26 mouse cellular contexts compared by ENCODE assay signal in the genomic region with DNA sequence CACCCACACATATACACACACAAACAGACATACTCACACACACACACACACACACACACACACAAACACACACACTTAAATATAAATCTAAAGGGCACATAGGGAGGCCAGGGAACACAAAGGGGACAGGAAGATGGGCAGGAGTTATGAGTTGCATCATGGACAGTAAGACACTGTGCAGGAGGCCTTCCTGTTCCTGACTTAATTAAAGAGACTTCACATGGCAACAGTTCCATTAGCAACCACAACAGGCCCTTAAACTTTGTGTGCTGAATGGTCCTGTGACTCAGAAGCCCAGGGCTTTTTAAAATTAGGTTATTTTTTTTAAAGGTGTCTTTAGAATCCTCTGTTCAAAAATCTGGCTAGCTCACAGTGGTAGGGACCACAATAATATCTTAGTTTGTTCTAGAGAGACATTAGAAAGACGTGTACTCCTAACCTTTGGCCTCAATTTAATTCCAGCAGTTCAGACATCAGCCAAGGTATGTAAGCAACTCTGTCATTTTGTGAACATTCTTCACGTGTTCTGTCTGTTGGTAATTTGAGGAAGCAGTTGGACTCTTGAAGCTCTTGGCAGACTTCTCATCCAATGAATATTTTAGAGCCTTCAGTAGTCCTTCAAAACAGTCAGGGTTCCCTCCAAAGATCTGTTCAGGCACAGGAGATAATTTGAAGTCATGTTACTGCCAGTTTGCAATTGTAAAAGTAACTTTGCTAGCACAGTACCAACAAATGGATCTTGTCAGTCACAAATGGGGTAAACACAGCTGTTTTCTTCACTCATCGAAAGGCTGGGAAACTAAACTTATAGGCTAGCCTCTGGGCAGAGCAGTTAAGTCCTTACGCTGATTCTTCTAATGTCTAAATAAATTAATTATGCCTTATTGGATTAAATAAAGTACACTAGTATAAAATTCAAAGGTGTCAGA.
DNase-seq lines count a peak whose midpoint lies in the region; ATAC-seq and TF ChIP-seq lines count a peak whose summit lies in the region.
"Had no signal": no experiment of that assay in that cellular context is flagged by ENCODE, and none has a peak within 500 bp of the region (broad histone marks: within the 10 kb centered on the region; RNA-seq: fewer than 3 reads in every experiment).

No protein-coding gene starts in this region.

- no peaks in the 10 kb centered on the region for H3K79me2 ChIP-seq in MEL (ENCODE audit: control insufficient read depth, insufficient read depth, low read length, poor library complexity)

- DNase-seq in forebrain, postnatal 0 days = peak; percentile 49
- DNase-seq in lung, postnatal 10 days = no peak
- no peak for DNase-seq in MEL (ENCODE audit: low read depth, low spot score)
- DNase-seq in brain, embryonic 18.5 days (ENCODE audit: low read depth, low spot score) = peak; percentile 59
- DNase-seq: adrenal gland, postnatal 25 days; B cell, adult 2 months; cerebellum, adult 11 months; cerebellum, postnatal 14 days; kidney, adult 11 months; lung, adult 18-20 months; midbrain, embryonic 14.5 days; right cerebral cortex, postnatal 14 days had no signal

- H3K27me3 ChIP-seq in forebrain, postnatal 0 days (ENCODE audit: insufficient read depth, low read length) = no peaks in the 10 kb centered on the region
- no peaks in the 10 kb centered on the region for H3K27me3 ChIP-seq in forebrain, embryonic 15.5 days
- no peaks in the 10 kb centered on the region for H3K27me3 ChIP-seq in lung, embryonic 16.5 days (ENCODE audit: control insufficient read depth, insufficient read depth, low read depth, low read length)
- H3K27me3 ChIP-seq in MEL (ENCODE audit: control insufficient read depth in 1 of 2, insufficient read depth in 2 of 2, low read length in 2 of 2) = no peaks in the 10 kb centered on the region
- H3K27me3 ChIP-seq: CH12.LX; embryonic facial prominence, embryonic 12.5 days; kidney, embryonic 15.5 days; limb, embryonic 13.5 days; liver, embryonic 12.5 days; neural tube, embryonic 12.5 days had no signal

- H3K9ac ChIP-seq in forebrain, postnatal 0 days = no peak overlapping the region
- H3K9ac ChIP-seq in forebrain, embryonic 15.5 days (replicated peaks) = no peak overlapping the region
- H3K9ac ChIP-seq in lung, embryonic 16.5 days (ENCODE audit: low read length) = no peak overlapping the region
- H3K9ac ChIP-seq in MEL (ENCODE audit: control insufficient read depth, low read depth, low read length, poor library complexity, severe bottlenecking) = no peak overlapping the region
- H3K9ac ChIP-seq: embryonic facial prominence, embryonic 12.5 days; kidney, embryonic 15.5 days; limb, embryonic 13.5 days; liver, embryonic 12.5 days; neural tube, embryonic 12.5 days had no signal

- TF ChIP-seq POLR2A in MEL (IDR thresholded peaks at IDR 0.05; ENCODE audit: control insufficient read depth in 1 of 2, insufficient read depth in 1 of 2, low read depth in 1 of 2, low read length in 2 of 2, poor library complexity in 1 of 2) = no peak

- no peaks in the 10 kb centered on the region for H3K9me3 ChIP-seq in forebrain, postnatal 0 days (ENCODE audit: low read length)
- no peaks in the 10 kb centered on the region for H3K9me3 ChIP-seq in forebrain, embryonic 15.5 days
- no peaks in the 10 kb centered on the region for H3K9me3 ChIP-seq in lung, embryonic 16.5 days (ENCODE audit: control insufficient read depth, low read length)
- no peaks in the 10 kb centered on the region for H3K9me3 ChIP-seq in MEL (replicated peaks; ENCODE audit: insufficient read depth, low read length)
- H3K9me3 ChIP-seq: embryonic facial prominence, embryonic 12.5 days; G1E; hindbrain, embryonic 10.5 days; kidney, embryonic 15.5 days; limb, embryonic 13.5 days; liver, embryonic 12.5 days; neural tube, embryonic 12.5 days had no signal

- no peak for TF ChIP-seq EP300 in MEL (IDR thresholded peaks at IDR 0.05; ENCODE audit: low read depth in 1 of 2, low read length in 2 of 2)

- H3K4me3 ChIP-seq in forebrain, postnatal 0 days (ENCODE audit: low read depth, low read length) = no peak overlapping the region
- H3K4me3 ChIP-seq in forebrain, embryonic 15.5 days = no peak overlapping the region
- no peak overlapping the region for H3K4me3 ChIP-seq in lung, embryonic 16.5 days (ENCODE audit: low read length)
- H3K4me3 ChIP-seq in MEL (ENCODE audit: control insufficient read depth in 1 of 2, insufficient read depth in 1 of 2, low read depth in 2 of 2, low read length in 2 of 2) = no peak overlapping the region
- H3K4me3 ChIP-seq: embryonic facial prominence, embryonic 12.5 days; erythroblast, embryonic 14.5 days; hindbrain, embryonic 10.5 days; kidney, embryonic 15.5 days; limb, embryonic 13.5 days; liver, embryonic 12.5 days; neural tube, embryonic 12.5 days had no signal

- ATAC-seq in forebrain, postnatal 0 days = peak; percentile 47
- no peak for ATAC-seq in forebrain, embryonic 15.5 days (replicated peaks)
- peak; percentile 43; the same call in 1 of the 2 replicates for ATAC-seq in lung, embryonic 16.5 days (ENCODE audit: low read depth)
- no peak for ATAC-seq in erythroid progenitor cell, adult 5-6 weeks (replicated peaks; ENCODE audit: low FRiP score, poor library complexity, severe bottlenecking)
- ATAC-seq: hindbrain, postnatal 0 days; liver, embryonic 12.5 days had no signal

- no peaks in the 10 kb centered on the region for H3K4me1 ChIP-seq in forebrain, postnatal 0 days (ENCODE audit: insufficient read depth)
- no peaks in the 10 kb centered on the region for H3K4me1 ChIP-seq in forebrain, embryonic 15.5 days
- 0 out of 2 replicates have a peak, but pooled peaks cover 3% of the 10 kb centered on the region for H3K4me1 ChIP-seq in lung, embryonic 16.5 days (replicated peaks; ENCODE audit: control insufficient read depth, insufficient read depth, low read length)
- peaks cover 0 to 3% of the 10 kb centered on the region in 2 experiments; a peak in 2 of 4 replicates for H3K4me1 ChIP-seq in MEL (ENCODE audit: control insufficient read depth in 1 of 2, insufficient read depth in 2 of 2, low read length in 2 of 2)
- H3K4me1 ChIP-seq: embryonic facial prominence, embryonic 12.5 days; hindbrain, embryonic 10.5 days; kidney, embryonic 15.5 days; limb, embryonic 13.5 days; liver, embryonic 12.5 days; neural tube, embryonic 12.5 days had no signal

- H3K36me3 ChIP-seq in forebrain, postnatal 0 days (ENCODE audit: insufficient read depth) = no peaks in the 10 kb centered on the region
- H3K36me3 ChIP-seq in forebrain, embryonic 15.5 days = no peaks in the 10 kb centered on the region
- H3K36me3 ChIP-seq in lung, embryonic 16.5 days (ENCODE audit: control insufficient read depth, insufficient read depth, low read length) = no peaks in the 10 kb centered on the region
- H3K36me3 ChIP-seq in MEL (ENCODE audit: control insufficient read depth in 1 of 2, insufficient read depth in 2 of 2, low read length in 2 of 2) = no peaks in the 10 kb centered on the region
- H3K36me3 ChIP-seq: embryonic facial prominence, embryonic 12.5 days; G1E; hindbrain, embryonic 10.5 days; kidney, embryonic 15.5 days; limb, embryonic 13.5 days; liver, embryonic 12.5 days; neural tube, embryonic 12.5 days had no signal

- H3K4me2 ChIP-seq in forebrain, postnatal 0 days (ENCODE audit: low read depth) = no peak overlapping the region
- H3K4me2 ChIP-seq in forebrain, embryonic 15.5 days (replicated peaks) = no peak overlapping the region
- H3K4me2 ChIP-seq in lung, embryonic 16.5 days (ENCODE audit: low read depth, low read length) = no peak overlapping the region
- H3K4me2 ChIP-seq: embryonic facial prominence, embryonic 12.5 days; heart, embryonic 11.5 days; kidney, embryonic 15.5 days; limb, embryonic 13.5 days; liver, embryonic 12.5 days; neural tube, embryonic 12.5 days had no signal

- H3K27ac ChIP-seq in forebrain, postnatal 0 days (ENCODE audit: low read depth, low read length) = no peak overlapping the region
- no peak overlapping the region for H3K27ac ChIP-seq in forebrain, embryonic 15.5 days (replicated peaks)
- no peak overlapping the region for H3K27ac ChIP-seq in lung, embryonic 16.5 days (ENCODE audit: low read length)
- H3K27ac ChIP-seq in MEL (ENCODE audit: control insufficient read depth, low read depth, low read length) = no peak overlapping the region
- H3K27ac ChIP-seq: embryonic facial prominence, embryonic 12.5 days; hindbrain, embryonic 10.5 days; hindbrain, postnatal 0 days; kidney, embryonic 15.5 days; limb, embryonic 13.5 days; liver, embryonic 12.5 days; neural tube, embryonic 12.5 days had no signal

- TF ChIP-seq RAD21 in MEL (IDR thresholded peaks at IDR 0.05; ENCODE audit: low read depth, low read length) = no peak

- WGBS in forebrain, postnatal 0 days = 43% methylated on average over 4 of the region's 4 CpGs
- 65% methylated on average over 4 of the region's 4 CpGs for WGBS in forebrain, embryonic 15.5 days
- WGBS in lung, embryonic 16.5 days = 31% methylated on average over 4 of the region's 4 CpGs

- TF ChIP-seq CTCF in forebrain, postnatal 0 days (IDR thresholded peaks at IDR 0.05; ENCODE audit: low read depth) = no peak
- TF ChIP-seq CTCF in MEL (IDR thresholded peaks at IDR 0.05 in 2 of 3, conservative IDR thresholded peaks at IDR 0.05 in 1 of 3; ENCODE audit: control insufficient read depth in 1 of 3, insufficient read depth in 1 of 3, low read depth in 2 of 3, low read length in 3 of 3, poor library complexity in 1 of 3, severe bottlenecking in 1 of 3) = no peak

TF ChIP-seq in MEL, 35 proteins besides CTCF, POLR2A, EP300 and RAD21:
- TF ChIP-seq GATA1 (IDR thresholded peaks at IDR 0.05; ENCODE audit: low read depth, low read length) (no peak), TBP (IDR thresholded peaks at IDR 0.05; ENCODE audit: low read depth, low read length) (no peak), POLR2AphosphoS5 (IDR thresholded peaks at IDR 0.05; ENCODE audit: borderline replicate concordance, low read depth, low read length) (no peak), SIN3A (IDR thresholded peaks at IDR 0.05; ENCODE audit: low read length) (no peak), CHD2 (IDR thresholded peaks at IDR 0.05; ENCODE audit: low read length) (no peak), USF2 (IDR thresholded peaks at IDR 0.05; ENCODE audit: borderline replicate concordance in 1 of 2, insufficient read depth in 1 of 2, low read depth in 1 of 2, low read length in 2 of 2) (no peak), MAX (IDR thresholded peaks at IDR 0.05; ENCODE audit: low read length) (peak; percentile 53; the same call in 1 of the 2 replicates), TAL1 (IDR thresholded peaks at IDR 0.05; ENCODE audit: low read length) (no peak)

Comparison
In these comparisons a context has a peak if more than half of its experiments do, and no peak if none do; other contexts are left out.
1. ATAC-seq: peak in forebrain, postnatal 0 days (single experiment) and lung, embryonic 16.5 days (single experiment); none in forebrain, embryonic 15.5 days (single experiment) and erythroid progenitor cell, adult 5-6 weeks (single experiment).
2. DNase-seq: peak in forebrain, postnatal 0 days (single experiment) and brain, embryonic 18.5 days (single experiment); none in lung, postnatal 10 days (single experiment) and MEL (single experiment).